Mouse (Mus musculus) liver, embryonic 14.5 days (tissue): ENCODE measurements around the gene Rab19.

ENCODE experiments used
- CTCF ChIP-seq: IDR thresholded peaks from 2 replicates; pipeline ENCODE4 v1.5.1; 2016; ENCODE audit warnings: antibody characterized with exemption, low read depth, control low read depth
- EP300 ChIP-seq: IDR thresholded peaks from 2 replicates; pipeline ENCODE4 v1.6.1; 2016; ENCODE audit warnings: antibody characterized with exemption, low read depth

- TF ChIP-seq CTCF: no peak
- no peak for TF ChIP-seq EP300
These were observed 32.0 kb upstream of the Rab19 start for GRCm38 (mm10) chr6:39348946-39349345.
